Mouse (Mus musculus): ENCODE results near the gene Rbm47. TPM values are rescaled to one million over a fixed set of nuclear protein-coding genes. Genes with fewer than 3 reads are reported as not detected.
"Not testable (repeated sequence)": the region's sequence is repeated elsewhere in the genome, so short reads cannot be mapped to it uniquely, and the experiment has no call there.

Rbm47 gene
- total RNA-seq, 2 experiments from 2014 or later = 1.5 to 5.4 TPM

- no peak for DNase-seq (ENCODE audit: low spot score in 2 of 2)
Observed at GRCm38 (mm10) chr5:66031699-66032098, 141.2 kb downstream of the Rbm47 start.

DNA sequence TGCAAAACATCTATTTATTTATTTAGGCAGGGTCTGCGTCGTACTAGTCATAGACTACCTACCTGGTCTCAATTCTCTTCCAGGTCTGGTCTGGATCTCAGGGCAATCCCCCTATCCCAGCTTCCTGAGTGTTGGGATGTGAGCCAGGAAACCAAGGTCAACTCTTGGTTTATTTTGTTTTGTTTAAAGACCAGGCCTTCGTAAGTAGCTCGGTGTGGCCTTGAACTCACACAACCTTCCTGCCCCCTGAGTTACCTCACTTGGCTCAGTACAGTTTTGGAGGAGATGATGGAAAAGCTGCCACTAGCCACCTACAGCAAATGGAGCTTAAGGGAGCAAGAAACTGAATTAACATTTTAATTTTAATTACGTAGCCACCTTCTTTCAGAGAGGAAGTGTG lies 144.7 kb downstream of the Rbm47 start:
- DNase-seq (ENCODE audit: low spot score in 2 of 2) = no peak

DNA sequence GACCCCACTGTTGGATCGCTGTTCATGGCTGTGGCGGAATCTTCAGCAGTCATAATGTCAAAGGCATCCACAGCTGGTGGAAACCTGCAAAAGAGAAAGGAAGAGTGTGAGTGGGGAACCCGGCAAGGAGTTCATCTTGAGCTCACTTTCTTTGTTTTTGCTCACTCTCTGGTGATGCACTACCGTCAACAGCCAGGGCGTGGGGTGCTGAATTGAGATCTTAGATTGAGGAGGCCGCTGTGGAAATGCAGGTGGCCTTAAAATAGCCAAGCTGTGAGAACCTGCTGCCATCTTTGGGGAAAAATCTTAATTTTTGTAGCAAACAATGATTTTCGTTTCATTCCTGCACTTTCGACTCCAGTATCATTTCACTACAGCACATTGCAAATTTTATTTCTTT lies 145.7 kb downstream of the Rbm47 start:
- DNase-seq (ENCODE audit: low spot score in 2 of 2) = no peak

GRCm38 (mm10) chr5:66026796-66027195 lies 146.1 kb downstream of the Rbm47 start:
- DNase-seq (ENCODE audit: low spot score in 2 of 2) = no peak

DNA sequence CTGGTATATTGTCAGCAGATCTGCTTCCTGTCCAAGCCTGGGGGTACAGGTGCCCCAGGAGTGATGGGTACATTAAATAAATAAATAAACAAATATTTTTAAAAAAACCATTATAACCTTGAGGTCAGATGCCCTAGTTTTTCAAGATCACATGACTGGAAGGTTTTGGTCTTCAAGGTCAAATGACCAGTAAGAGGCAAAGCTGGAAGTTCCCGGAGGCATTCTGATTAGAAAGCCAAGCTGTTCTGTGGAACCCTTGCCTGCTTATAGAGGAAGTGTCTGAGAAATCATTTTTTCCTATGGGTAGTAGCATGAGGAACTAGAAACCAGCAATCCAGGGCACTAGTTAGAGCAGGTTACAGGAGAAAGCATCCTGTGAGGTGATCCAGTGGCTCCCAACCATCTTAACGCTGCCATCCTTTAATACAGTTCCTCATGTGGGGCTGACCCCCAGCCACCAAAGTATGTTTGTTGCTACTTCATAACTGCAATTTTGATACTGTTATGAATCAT lies 157.4 kb downstream of the Rbm47 start:
- no peak for DNase-seq (ENCODE audit: low spot score in 2 of 2)

GRCm38 (mm10) chr5:66014437-66014836 lies 158.5 kb downstream of the Rbm47 start:
- DNase-seq (ENCODE audit: low spot score in 2 of 2) = no peak

- no peak for DNase-seq (ENCODE audit: low spot score in 2 of 2)
Observed at GRCm38 (mm10) chr5:66013999-66014398, 158.9 kb downstream of the Rbm47 start.

GRCm38 (mm10) chr5:66008245-66008967 lies 164.5 kb downstream of the Rbm47 start:
- DNase-seq (ENCODE audit: low spot score in 2 of 2) = no peak

DNA sequence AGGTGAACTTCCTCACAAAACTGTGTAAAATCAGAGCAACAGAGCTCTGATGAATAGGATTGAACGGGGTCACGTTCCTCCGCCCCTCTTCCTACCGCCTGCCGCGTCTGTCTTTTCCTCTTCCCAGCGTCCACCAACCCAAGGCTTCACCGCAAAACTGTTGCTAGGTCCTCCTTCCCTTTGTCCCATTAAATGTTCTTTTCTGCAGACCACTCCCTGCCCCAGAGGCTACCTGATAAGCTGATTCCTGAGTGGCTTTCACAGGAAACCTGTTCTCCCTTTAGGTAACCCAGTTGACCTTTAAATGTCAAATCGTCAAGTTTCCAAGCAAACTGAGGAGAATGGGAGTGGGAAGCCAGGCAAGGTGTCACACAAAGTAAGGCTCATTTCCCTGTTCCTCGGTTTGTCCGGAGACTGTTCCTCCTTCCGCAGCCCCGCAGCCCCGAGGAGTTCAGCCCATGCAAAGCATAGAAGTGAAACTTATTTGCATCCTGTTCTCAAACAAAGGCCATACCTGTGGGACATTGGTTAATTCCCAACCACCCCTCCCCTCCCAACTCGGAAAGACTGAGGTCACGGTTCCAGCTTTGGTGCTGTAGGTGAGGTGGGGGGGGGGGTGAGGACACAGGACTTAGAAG lies 167.8 kb downstream of the Rbm47 start:
- DNase-seq (ENCODE audit: low spot score in 2 of 2) = no peak

DNA sequence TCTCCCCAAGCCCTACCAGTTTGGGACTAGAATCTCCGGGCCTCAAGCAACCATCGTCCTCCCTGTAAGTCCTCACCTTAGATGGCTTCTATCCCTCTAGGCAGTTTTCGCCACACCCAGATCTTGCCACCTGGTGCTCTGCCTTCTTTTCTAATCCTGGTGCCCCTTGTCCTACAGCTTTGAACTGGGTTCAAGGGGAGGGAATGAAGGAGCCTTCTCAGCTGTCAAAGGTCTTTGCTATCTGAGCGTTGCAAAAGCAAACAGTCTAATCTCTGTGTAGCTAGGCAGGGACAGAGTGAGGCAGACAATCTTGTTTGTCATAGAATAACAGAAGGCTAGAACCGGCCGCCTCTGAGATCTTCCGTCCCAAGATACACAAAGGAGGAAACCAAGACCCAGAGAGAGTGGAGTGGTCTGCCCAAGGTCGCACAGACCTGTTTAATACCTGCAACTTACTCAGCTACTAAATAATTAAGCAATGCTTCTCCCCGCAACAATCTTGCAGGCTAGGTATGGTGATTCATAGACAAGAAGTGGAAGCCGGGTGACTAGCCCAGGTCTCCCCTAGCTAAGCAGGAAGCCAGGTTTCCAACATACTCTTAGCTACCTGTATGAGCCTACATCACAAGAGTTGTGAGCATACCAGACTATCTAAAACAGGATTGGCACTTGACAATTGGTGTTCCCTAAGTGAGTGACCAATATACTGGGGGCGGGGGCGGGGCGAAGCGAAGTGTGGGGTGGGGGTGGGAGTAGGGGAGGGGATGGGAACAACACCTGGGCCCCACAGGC lies 168.6 kb downstream of the Rbm47 start, which contains the start of gene 9130230L23Rik:
TSS of gene 9130230L23Rik (minus strand) at position 152 of the 792 bp plus-strand sequence.
- no peak for DNase-seq (ENCODE audit: low spot score in 2 of 2)

- DNase-seq (ENCODE audit: low spot score in 2 of 2) = no peak
Observed at GRCm38 (mm10) chr5:66001232-66001631, 171.7 kb downstream of the Rbm47 start.

- no peak for DNase-seq (ENCODE audit: low spot score in 2 of 2)
Observed at GRCm38 (mm10) chr5:66000567-66001125, 172.3 kb downstream of the Rbm47 start.

GRCm38 (mm10) chr5:66000074-66000473 lies 172.8 kb downstream of the Rbm47 start:
- no peak for DNase-seq (ENCODE audit: low spot score in 2 of 2)

- DNase-seq (ENCODE audit: low spot score in 2 of 2) = no peak
Observed at GRCm38 (mm10) chr5:65999106-65999505, 173.8 kb downstream of the Rbm47 start.

- DNase-seq (ENCODE audit: low spot score in 2 of 2) = no peak
Observed at GRCm38 (mm10) chr5:65997813-65998212, 175.1 kb downstream of the Rbm47 start.

DNA sequence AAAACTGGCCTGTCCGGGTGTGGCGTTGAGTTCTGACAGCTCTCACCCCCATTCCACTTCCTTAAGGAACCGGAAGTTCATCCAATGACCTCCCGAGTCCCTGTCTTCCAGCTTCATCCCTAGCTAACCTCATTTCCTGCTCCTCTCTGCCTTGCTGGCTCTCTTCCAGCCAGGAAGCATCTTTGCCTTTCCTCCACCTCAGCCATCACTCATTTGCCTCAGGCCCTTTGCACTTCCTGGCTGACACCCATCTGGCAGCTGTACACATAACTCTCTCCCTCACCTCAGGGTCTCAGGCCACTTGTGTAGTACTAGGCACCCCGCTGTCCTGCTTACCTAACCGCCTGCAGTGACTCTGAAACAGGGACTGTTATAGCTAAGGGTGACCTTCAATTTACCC lies 178.3 kb downstream of the Rbm47 start:
- no peak for DNase-seq (ENCODE audit: low spot score in 2 of 2)

DNA sequence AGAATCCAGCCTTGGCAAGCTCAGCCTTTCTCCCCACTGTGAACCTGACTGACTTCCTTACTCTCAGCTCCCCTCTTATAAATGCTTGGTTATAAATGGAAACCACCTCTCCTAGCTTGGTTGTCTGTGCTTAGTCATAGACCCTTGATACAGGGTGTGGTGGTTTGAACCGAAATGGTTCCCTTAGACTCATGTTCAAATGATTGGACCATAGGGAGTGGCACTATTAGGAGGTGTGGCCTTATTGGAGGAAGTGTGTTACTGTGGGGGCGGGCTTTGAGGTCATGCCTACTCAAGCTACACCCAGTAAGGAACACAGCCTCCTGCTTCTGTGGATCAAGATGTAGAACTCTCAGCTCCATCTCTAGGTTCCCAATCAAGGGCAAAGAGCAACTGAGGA lies 181.7 kb downstream of the Rbm47 start:
- no peak for DNase-seq (ENCODE audit: low spot score in 2 of 2)

DNA sequence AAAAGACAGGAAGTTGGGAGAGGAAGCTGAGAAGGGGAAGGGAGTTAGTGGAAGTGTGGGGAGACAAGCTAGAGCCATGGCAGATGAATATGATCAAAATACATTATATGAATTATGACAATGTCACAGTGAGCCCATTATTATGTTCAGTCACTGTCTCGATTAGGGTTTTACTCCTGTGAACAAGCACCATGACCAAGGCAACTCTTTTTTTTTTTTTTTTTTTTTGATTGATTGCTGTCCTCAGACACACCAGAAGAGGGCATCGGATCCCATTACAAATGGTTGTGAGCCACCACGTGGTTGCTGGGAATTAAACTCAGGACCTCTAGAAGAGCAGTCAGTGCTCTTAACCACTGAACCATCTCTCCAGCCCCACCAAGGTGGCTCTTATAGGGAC lies 185.9 kb downstream of the Rbm47 start:
- not testable (repeated sequence) for DNase-seq (ENCODE audit: low spot score in 2 of 2)

DNA sequence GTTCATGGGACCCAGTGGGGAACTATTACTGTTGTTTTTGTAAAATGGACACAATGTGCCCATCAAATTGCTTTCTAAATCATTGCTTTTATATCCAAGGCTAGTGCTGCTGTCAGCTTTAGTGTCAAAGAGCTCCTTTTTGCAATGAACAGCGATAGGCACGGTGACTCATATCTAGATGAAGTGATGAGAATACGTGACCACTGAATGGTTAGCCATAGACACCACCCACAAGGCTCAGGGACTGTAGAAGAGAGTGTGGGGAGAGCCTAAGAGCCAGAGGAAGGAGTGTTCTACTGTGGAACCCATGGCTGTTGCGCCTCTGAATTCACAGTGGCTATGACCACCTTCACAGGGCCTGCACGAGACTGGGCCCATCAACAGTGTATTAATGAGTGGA lies 186.5 kb downstream of the Rbm47 start:
- DNase-seq (ENCODE audit: low spot score in 2 of 2) = no peak

- no peak for DNase-seq (ENCODE audit: low spot score in 2 of 2)
Observed at GRCm38 (mm10) chr5:65975731-65976130, 197.2 kb downstream of the Rbm47 start.

GRCm38 (mm10) chr5:65973189-65973588 lies 199.7 kb downstream of the Rbm47 start:
- no peak for DNase-seq (ENCODE audit: low spot score in 2 of 2)
